Mouse (Mus musculus) neural tube, embryonic 14.5 days (tissue): ENCODE results near the gene Tmeff2. TPM values are rescaled to one million over a fixed set of nuclear protein-coding genes. Genes with fewer than 3 reads are reported as not detected.

Source experiments
- ATAC-seq: fragments of 200-750 bp; cut with Nextera tagmentation; 2 replicates; pipeline ENCODE4 v1.8.0; 2017; ENCODE audit warnings: low read depth, mild to moderate bottlenecking, moderate TSS enrichment, moderate library complexity
- H3K27ac ChIP-seq: fragments of 300-500 bp; sonication (generic); 2 replicates; pipeline ENCODE4 v1.5.1; 2014; ENCODE audit warnings: low read depth, mild to moderate bottlenecking, control low read depth, low read length, moderate library complexity, mixed read lengths
- H3K27me3 ChIP-seq: fragments of 300-500 bp; sonication (generic); 2 replicates; pipeline ENCODE4 v1.6.1; 2014; ENCODE audit warnings: low read length; ENCODE audit not compliant: control insufficient read depth, insufficient read depth
- H3K36me3 ChIP-seq: fragments of 300-500 bp; sonication (generic); 2 replicates; pipeline ENCODE4 v1.6.1; 2014; ENCODE audit warnings: low read length, mixed read lengths; ENCODE audit not compliant: control insufficient read depth, insufficient read depth
- H3K4me1 ChIP-seq: fragments of 300-500 bp; sonication (generic); 2 replicates; pipeline ENCODE4 v1.6.1; 2014; ENCODE audit warnings: low read length; ENCODE audit not compliant: control insufficient read depth, insufficient read depth
- H3K4me2 ChIP-seq: fragments of 300-500 bp; sonication (generic); 2 replicates; pipeline ENCODE4 v1.6.1; 2014; ENCODE audit warnings: mild to moderate bottlenecking, low read depth, low read length, control low read depth
- H3K4me3 ChIP-seq: fragments of 300-500 bp; sonication (generic); 2 replicates; pipeline ENCODE4 v1.5.1; 2014; ENCODE audit warnings: low read depth, low read length, control low read depth, mixed read lengths
- H3K9ac ChIP-seq: fragments of 300-500 bp; sonication (generic); replicated peaks from 2 replicates; pipeline ENCODE4 v1.6.1; 2014; ENCODE audit warnings: low read depth, mild to moderate bottlenecking, control low read depth, low read length, mixed read lengths
- H3K9me3 ChIP-seq: fragments of 300-500 bp; sonication (generic); 2 replicates; pipeline ENCODE4 v1.6.1; 2016; ENCODE audit warnings: low read length; ENCODE audit not compliant: control insufficient read depth
- WGBS: fragments of 180-500 bp; shearing (Covaris S2); extraction: QIAGEN DNeasy Blood & Tissue Kit; methylation state at CpG from one replicate; pipeline ENCODE4 v1.1.7; 2014; 5-methylcytosine and 5-hydroxymethylcytosine counted together
- polyA plus RNA-seq: library from polyadenylated mRNA; unstranded; fragments of >200 nt; fragmentation: Nextera tagmentation; extraction: Ambion mirVana; gene quantifications from 2 replicates; pipeline ENCODE4 v1.2.1, GENCODE M21; 2014

The Tmeff2 gene
- polyA plus RNA-seq, 1 experiment from 2014 or later, result 95.9 TPM

DNA sequence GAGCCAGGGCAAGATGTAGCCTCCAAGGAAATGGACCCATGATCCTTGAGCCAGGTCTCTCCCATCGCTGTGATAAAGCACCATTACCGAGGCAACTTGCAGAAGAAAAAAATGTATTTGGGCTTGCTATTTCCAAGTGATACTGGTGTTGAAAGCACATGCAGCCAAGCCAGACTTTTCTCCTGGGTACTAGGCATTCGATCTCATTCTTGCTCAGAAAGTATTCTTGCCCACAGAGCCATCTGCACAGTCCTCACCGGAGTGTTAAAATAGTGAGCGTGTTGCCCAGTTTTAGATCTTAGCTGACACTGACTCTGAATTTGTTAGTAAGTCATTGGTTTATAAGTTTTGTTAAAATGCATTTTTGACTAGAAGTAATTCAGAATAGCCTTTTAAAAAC lies 215.3 kb downstream of the Tmeff2 start:
- 90% methylated on average over 5 of the region's 5 CpGs for WGBS

DNA sequence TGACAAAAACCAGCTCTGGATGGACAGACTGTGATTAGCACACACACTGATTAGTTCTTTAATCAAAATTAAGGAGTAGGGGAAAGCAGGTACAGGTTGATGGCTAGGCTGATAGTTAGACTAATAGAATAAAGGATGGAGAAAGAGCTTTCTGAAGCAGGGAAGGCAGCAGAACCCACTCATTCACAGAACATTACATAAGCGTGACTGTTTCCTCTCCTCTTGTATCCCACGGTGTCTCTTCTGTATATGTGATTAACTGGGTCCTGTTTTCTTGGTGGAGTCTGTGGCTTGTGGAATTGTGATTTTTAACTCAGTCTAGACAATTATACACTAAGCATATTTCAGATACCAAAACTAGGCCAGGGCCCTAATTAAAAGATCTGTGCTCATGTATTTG lies 217.4 kb downstream of the Tmeff2 start:
- 84% methylated on average over 2 of the region's 2 CpGs for WGBS
- Histone ChIP-seq H3K36me3 (no peaks in the 10 kb centered on the region), H3K27me3 (no peaks in the 10 kb centered on the region), H3K9ac (no peak overlapping the region), H3K9me3 (no peaks in the 10 kb centered on the region), H3K4me2 (no peak overlapping the region), H3K27ac (no peak overlapping the region), H3K4me3 (no peak overlapping the region), H3K4me1 (no peaks in the 10 kb centered on the region)
- ATAC-seq, result no peak

More for the DNA sequence above, 215.3 kb downstream of the Tmeff2 start:
- no peak overlapping the region for H3K4me2 ChIP-seq
- H3K9ac ChIP-seq, result no peak overlapping the region
- H3K36me3 ChIP-seq, result no peaks in the 10 kb centered on the region
- no peak overlapping the region for H3K27ac ChIP-seq
- H3K4me1 ChIP-seq, result no peaks in the 10 kb centered on the region
- no peak for ATAC-seq
- no peak overlapping the region for H3K4me3 ChIP-seq
- H3K27me3 ChIP-seq, result no peaks in the 10 kb centered on the region
- H3K9me3 ChIP-seq, result no peaks in the 10 kb centered on the region

DNA sequence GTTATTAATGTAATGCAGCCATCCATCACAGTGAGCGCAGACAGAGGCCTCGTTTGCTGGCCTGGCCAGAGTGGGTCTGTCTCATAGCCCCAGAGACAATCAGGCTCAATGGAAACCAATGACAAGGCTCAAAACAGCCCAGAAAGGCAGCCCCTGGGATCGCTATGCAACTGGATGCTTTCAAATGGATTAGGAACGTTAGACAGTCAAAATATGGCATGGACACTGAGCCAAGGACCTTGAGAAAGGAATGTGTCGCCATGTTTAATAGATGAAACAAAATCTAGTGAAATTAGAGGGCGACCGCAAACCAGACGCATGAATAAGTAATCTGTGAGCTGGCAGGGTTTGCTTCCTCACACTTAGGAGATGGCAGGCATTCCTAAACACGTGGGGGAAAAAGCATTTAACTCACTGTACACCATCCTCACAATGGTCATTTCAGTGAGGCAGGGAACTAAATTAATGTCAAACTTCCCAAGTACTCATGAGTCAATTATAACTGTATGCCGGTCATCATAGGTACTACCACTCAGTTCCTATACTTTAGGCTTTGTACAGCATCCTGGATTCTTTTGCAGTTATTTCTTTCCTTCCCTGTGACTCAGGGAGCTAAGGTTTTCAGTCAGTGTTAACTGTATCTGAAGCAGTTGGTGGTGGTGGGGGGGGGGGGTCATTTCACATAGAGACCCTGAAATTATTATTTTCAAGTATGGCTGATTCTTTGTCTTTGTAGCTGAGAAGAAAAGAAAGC lies 225.4 kb downstream of the Tmeff2 start:
- no peak overlapping the region for H3K4me2 ChIP-seq
- peak; percentile 71 for ATAC-seq
- no peak overlapping the region for H3K27ac ChIP-seq
- WGBS, result 48% methylated on average over 10 of the region's 10 CpGs
- no peak overlapping the region for H3K4me3 ChIP-seq
- no peaks in the 10 kb centered on the region for H3K4me1 ChIP-seq
- no peaks in the 10 kb centered on the region for H3K36me3 ChIP-seq
- no peaks in the 10 kb centered on the region for H3K9me3 ChIP-seq
- no peaks in the 10 kb centered on the region for H3K27me3 ChIP-seq
- H3K9ac ChIP-seq, result no peak overlapping the region

DNA sequence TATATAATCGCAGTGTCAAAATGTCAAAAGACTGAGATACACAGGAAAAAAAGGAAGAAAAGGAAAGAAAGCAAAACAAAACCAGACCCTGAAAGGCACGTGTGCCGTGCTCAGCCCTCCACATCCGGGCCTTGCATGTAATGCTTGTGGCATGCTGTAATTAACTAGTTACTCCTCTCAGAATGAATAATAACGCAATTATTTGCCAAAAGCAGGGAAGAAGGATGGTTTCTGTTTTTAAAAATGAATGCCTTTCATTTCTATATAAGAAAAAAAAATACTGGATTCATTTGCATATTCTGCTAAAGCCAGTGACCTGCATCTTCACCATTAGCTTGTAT lies 225.9 kb downstream of the Tmeff2 start:
- Histone ChIP-seq H3K27me3 (no peaks in the 10 kb centered on the region), H3K36me3 (no peaks in the 10 kb centered on the region), H3K4me3 (no peak overlapping the region), H3K27ac (no peak overlapping the region), H3K9ac (no peak overlapping the region), H3K4me1 (no peaks in the 10 kb centered on the region), H3K9me3 (no peaks in the 10 kb centered on the region), H3K4me2 (no peak overlapping the region)
- WGBS, result 56% methylated on average over 5 of the region's 5 CpGs
- no peak for ATAC-seq

DNA sequence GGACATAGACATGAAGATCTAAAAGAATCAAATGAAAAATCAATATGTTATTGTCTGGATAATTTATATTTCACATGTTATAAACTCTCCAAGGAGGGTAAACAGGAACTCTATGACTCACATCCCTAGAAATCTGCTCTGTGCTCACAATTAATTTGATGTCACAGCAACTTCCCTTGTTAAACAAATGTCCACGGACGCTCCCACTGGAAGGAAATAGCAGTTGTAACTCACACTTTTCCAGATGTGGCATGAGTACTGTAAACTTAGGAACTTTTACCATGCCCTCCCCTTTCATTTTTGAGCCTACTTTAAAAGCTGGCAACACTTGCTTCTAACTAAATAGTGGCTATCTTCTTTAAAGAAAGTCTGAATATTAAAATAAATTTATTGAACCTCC lies 236.3 kb downstream of the Tmeff2 start:
- WGBS, result 69% methylated on average over 2 of the region's 2 CpGs

DNA sequence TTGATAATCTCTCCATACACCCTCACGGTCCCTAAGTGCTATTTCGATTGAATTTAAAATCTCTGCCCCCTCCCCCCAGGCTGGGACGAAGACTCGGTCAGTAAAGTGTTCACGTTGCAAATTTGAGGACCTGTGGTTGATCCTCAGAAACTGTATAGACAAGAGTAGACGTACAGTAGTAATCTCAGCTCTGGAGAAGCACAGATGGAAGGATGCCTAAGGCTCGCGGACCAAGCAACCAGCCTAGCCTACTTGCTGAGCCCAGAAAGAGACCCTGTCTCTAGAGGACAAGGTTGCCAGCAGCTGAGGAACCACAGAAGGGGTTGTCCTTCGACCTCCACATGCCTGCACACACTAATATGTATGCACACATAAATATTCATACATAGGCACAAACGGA lies 239.2 kb downstream of the Tmeff2 start:
- H3K4me3 ChIP-seq, result no peak overlapping the region
- no peaks in the 10 kb centered on the region for H3K9me3 ChIP-seq
- no peaks in the 10 kb centered on the region for H3K36me3 ChIP-seq
- H3K4me1 ChIP-seq, result no peaks in the 10 kb centered on the region
- H3K9ac ChIP-seq, result no peak overlapping the region
- H3K27me3 ChIP-seq, result no peaks in the 10 kb centered on the region
- H3K27ac ChIP-seq, result no peak overlapping the region
- no peak overlapping the region for H3K4me2 ChIP-seq
- 88% methylated on average over 10 of the region's 10 CpGs for WGBS
- no peak for ATAC-seq

More for the DNA sequence above, 236.3 kb downstream of the Tmeff2 start:
- H3K4me2 ChIP-seq, result no peak overlapping the region
- H3K27me3 ChIP-seq, result no peaks in the 10 kb centered on the region
- no peak overlapping the region for H3K9ac ChIP-seq
- no peak overlapping the region for H3K27ac ChIP-seq
- no peak for ATAC-seq
- H3K4me3 ChIP-seq, result no peak overlapping the region
- H3K9me3 ChIP-seq, result no peaks in the 10 kb centered on the region
- H3K36me3 ChIP-seq, result no peaks in the 10 kb centered on the region
- H3K4me1 ChIP-seq, result no peaks in the 10 kb centered on the region

DNA sequence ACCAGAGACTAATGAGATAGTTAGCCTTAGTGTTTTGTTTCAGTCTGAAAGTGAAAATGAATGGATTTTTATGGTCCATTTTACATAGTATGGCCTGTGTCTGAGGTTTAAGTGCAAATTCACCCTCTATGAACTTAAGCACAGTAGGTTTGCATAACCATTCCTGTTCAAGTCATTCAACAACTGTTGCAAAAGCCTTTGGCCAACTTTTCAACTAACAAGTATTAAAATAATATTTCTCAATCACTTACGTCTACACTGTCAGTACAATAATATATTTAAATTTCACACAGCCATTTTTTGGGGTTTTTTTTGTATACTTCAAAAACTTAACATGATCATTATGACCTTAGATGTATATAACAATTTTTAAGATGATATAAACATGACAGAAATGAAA lies 240.9 kb downstream of the Tmeff2 start:
- no peak for ATAC-seq
- WGBS, result 98% methylated on average over 1 of the region's 1 CpGs

DNA sequence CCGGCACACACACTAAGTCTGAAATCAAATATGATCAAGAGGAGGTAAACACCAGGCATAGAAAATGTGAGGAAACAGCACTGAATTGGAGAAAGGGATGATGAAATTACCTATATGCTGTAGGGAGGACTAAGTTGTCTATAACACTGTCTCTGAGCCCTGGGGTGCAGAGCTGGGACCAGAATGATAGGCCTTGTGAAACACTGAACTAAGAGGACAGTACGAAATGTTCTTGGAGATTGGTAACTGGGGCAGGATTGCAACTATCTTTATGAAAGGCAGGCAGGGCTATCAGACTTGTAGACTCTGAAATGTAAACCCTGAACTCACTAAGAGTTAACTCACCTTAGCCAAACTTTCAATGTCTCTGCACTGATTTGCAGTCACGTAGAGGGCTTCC lies 242.3 kb downstream of the Tmeff2 start:
- Histone ChIP-seq H3K36me3 (no peaks in the 10 kb centered on the region), H3K4me2 (no peak overlapping the region), H3K9ac (no peak overlapping the region), H3K4me3 (no peak overlapping the region), H3K27ac (no peak overlapping the region), H3K9me3 (no peaks in the 10 kb centered on the region), H3K27me3 (no peaks in the 10 kb centered on the region), H3K4me1 (no peaks in the 10 kb centered on the region)
- no peak for ATAC-seq
- 90% methylated on average over 3 of the region's 3 CpGs for WGBS

More for the DNA sequence above, 240.9 kb downstream of the Tmeff2 start:
- Histone ChIP-seq H3K9me3 (no peaks in the 10 kb centered on the region), H3K36me3 (no peaks in the 10 kb centered on the region), H3K4me2 (no peak overlapping the region), H3K9ac (no peak overlapping the region), H3K4me1 (no peaks in the 10 kb centered on the region), H3K27ac (no peak overlapping the region), H3K4me3 (no peak overlapping the region), H3K27me3 (no peaks in the 10 kb centered on the region)

DNA sequence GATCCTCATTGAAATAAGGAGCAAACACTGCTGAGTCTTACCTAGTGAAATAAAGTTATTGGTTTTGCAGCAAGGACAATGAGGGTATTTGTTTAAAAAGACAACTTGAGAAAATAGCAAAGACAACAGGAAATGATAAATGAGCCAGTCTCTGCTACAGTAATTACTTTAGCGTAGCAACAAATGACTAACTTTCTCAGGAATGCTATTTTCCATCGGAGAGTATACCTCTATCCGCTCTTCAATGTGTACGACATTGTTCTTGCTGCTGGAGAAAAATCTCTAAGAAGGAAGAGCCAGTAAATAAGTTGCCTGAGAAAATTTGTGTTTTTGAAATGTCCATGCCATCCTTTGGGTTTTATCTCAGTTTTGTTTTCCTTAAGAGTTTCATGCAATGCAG lies 245.2 kb downstream of the Tmeff2 start:
- H3K9me3 ChIP-seq, result no peaks in the 10 kb centered on the region
- H3K9ac ChIP-seq, result no peak overlapping the region
- H3K36me3 ChIP-seq, result no peaks in the 10 kb centered on the region
- H3K27ac ChIP-seq, result no peak overlapping the region
- no peak for ATAC-seq
- no peaks in the 10 kb centered on the region for H3K4me1 ChIP-seq
- no peaks in the 10 kb centered on the region for H3K27me3 ChIP-seq
- H3K4me2 ChIP-seq, result no peak overlapping the region
- H3K4me3 ChIP-seq, result no peak overlapping the region
- WGBS, result 78% methylated on average over 4 of the region's 4 CpGs
